Mouse (Mus musculus) embryonic facial prominence, embryonic 10.5 days (tissue): ENCODE results near the gene Tlr9. TPM values are rescaled to one million over a fixed set of nuclear protein-coding genes. Genes with fewer than 3 reads are reported as not detected.
A peak's percentile ranks its signal among the peaks of the same experiment; 100 is the strongest.

Experiments used
- DNase-seq: peaks from one replicate; pipeline ENCODE4 v3.0.0-alpha.2; 2017; ENCODE audit warnings: low spot score
- H3K27ac ChIP-seq: fragments of 300-500 bp; sonication (generic); replicated peaks from 2 replicates; pipeline ENCODE4 v1.5.1; 2016; ENCODE audit warnings: mild to moderate bottlenecking
- H3K27me3 ChIP-seq: fragments of 300-500 bp; sonication (generic); replicated peaks from 2 replicates; pipeline ENCODE4 v1.6.1; 2016; ENCODE audit warnings: low read depth, mild to moderate bottlenecking; ENCODE audit not compliant: poor library complexity, severe bottlenecking
- H3K36me3 ChIP-seq: fragments of 300-500 bp; sonication (generic); replicated peaks from 2 replicates; pipeline ENCODE4 v1.6.1; 2016; ENCODE audit warnings: mild to moderate bottlenecking, moderate library complexity
- H3K4me1 ChIP-seq: fragments of 300-500 bp; sonication (generic); 2 replicates; pipeline ENCODE4 v1.6.1; 2016
- H3K4me3 ChIP-seq: fragments of 300-500 bp; sonication (generic); 2 replicates; pipeline ENCODE4 v1.5.1; 2016; ENCODE audit warnings: mild to moderate bottlenecking, moderate library complexity
- H3K9me3 ChIP-seq: fragments of 300-500 bp; sonication (generic); 2 replicates; pipeline ENCODE4 v1.6.1; 2016; ENCODE audit warnings: mild to moderate bottlenecking
- WGBS: fragments of 180-500 bp; shearing (Covaris S2); methylation state at CpG from one replicate; pipeline ENCODE4 v1.1.7; 2016; 5-methylcytosine and 5-hydroxymethylcytosine counted together
- polyA plus RNA-seq: library from polyadenylated mRNA; unstranded; fragments of >200 nt; fragmentation: Nextera tagmentation; extraction: Ambion mirVana; gene quantifications from 2 replicates; pipeline ENCODE4 v1.2.1, GENCODE M21; 2016

Tlr9 gene
- polyA plus RNA-seq, 1 experiment from 2014 or later = not detected

DNA sequence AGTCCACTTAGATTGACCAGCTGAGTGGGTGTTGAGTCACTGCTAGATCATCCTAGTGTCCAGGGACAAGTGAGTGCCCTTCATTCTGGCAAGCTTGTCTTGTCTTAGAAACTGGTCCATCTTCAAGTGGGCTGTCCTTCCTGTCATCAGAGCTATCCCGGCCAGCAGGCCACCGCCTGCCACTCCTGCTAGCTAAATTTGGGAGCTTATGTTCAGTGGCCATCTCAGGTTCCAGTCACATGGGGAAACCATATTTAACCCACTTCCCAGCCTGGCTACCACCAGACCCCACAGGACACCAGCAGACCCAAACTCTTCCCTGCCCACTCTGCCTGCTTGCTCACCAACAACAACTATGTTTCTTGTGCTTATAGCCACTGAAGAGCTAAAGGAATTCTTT is 15.9 kb upstream of the Tlr9 start:
- DNase-seq = no peak
- H3K9me3 ChIP-seq = no peaks in the 10 kb centered on the region
- H3K4me1 ChIP-seq = peaks cover 43% of the 10 kb centered on the region
- peaks cover 27% of the 10 kb centered on the region for H3K36me3 ChIP-seq
- no peak overlapping the region for H3K27ac ChIP-seq
- H3K27me3 ChIP-seq = no peaks in the 10 kb centered on the region
- 76% methylated on average over 2 of the region's 2 CpGs for WGBS
- H3K4me3 ChIP-seq = no peak overlapping the region

DNA sequence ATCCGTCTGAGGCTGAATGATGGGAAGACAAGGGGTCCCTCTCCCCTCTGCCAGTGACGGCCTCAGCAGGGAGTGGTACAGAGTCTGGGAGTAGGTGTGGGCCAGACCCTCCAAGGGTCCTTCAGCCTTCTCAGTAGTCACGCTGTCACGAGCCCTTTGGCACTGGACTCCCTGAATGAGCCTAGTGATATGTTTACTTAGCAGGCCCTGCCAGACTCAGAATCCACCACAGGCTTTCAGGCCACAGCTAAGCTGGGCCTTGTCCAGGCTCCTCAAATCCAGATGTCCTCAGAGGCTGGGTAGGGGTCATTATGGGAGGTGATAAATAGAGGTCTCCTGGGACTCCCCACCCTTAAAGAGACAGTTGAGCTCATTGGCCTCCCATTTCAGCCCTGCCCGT is 14.2 kb upstream of the Tlr9 start:
- no peaks in the 10 kb centered on the region for H3K27me3 ChIP-seq
- peaks cover 45% of the 10 kb centered on the region for H3K4me1 ChIP-seq
- WGBS = 86% methylated on average over 5 of the region's 5 CpGs
- H3K27ac ChIP-seq = 0 out of 2 replicates have a peak overlapping the region, but pooled peaks have one; percentile 10
- no peak for DNase-seq
- H3K9me3 ChIP-seq = no peaks in the 10 kb centered on the region
- peaks cover 40% of the 10 kb centered on the region for H3K36me3 ChIP-seq
- no peak overlapping the region for H3K4me3 ChIP-seq

DNA sequence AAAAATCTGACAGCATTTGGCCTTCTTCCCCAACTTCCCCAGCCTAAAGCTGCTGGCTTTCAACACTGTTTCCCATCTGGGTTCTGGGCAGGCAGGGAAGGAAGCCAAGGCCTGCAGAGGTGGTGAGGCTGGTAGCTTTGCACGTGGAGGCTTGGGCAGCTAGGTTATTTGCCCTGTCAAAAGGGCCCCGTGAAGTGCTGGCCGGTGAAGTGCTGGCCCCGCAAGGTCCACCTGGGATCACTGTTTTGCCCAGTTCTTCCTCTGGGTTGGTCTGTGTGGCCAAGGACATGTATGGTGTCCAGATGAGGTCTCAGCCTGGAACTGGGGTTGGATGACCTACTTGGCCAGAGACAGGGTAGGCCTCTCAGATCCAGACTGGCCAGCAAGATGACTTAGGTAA is 12.4 kb upstream of the Tlr9 start:
- WGBS = 91% methylated on average over 4 of the region's 4 CpGs
- Histone ChIP-seq H3K4me3 (no peak overlapping the region), H3K36me3 (peaks cover 58% of the 10 kb centered on the region)

DNA sequence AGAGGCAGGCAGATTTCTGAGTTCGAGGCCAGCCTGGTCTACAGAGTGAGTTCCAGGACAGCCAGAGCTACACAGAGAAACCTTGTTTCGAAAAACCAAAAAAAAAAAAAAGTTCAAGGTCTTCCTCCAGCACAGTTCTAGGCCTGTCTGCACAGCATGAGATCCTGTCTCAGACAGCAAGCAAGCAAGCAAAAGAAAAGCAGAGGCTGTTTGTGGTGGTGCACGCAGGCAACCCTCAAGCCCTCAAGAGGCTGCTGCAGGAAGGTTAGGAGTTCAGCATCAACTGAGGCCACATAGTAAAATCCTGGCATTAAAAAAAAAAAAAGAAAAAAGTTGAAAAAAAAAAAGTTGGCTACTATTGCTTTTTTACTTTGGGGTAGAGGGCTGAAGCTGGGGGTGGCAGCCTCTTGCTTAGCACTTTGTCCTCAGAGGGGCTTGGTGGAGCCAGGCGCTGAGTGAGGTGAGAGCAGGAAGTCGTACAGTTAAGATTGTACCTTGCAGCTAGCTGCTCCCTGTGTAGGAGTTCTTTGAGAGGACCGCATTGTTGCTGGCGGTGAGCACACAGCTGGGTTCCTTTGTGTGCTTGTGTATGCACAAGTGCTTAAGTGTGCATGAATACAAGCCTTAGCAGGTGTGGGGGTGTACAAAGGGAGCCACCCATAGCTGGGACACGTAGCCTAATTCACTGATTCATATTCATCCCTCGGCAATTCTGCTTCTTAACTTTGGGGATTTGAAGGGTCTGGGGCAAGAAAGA is 11.4 kb upstream of the Tlr9 start:
- H3K36me3 ChIP-seq = peaks cover 67% of the 10 kb centered on the region
- no peaks in the 10 kb centered on the region for H3K9me3 ChIP-seq
- peak overlapping the region; percentile 51; the same call in 1 of the 2 replicates for H3K4me3 ChIP-seq
- WGBS = 40% methylated on average over 9 of the region's 9 CpGs
- no peaks in the 10 kb centered on the region for H3K27me3 ChIP-seq
- peak overlapping the region; percentile 82 for H3K27ac ChIP-seq
- H3K4me1 ChIP-seq = peaks cover 19% of the 10 kb centered on the region
- no peak for DNase-seq

More for the DNA sequence above, 12.4 kb upstream of the Tlr9 start:
- H3K4me1 ChIP-seq = peaks cover 28% of the 10 kb centered on the region
- no peaks in the 10 kb centered on the region for H3K9me3 ChIP-seq
- H3K27ac ChIP-seq = no peak overlapping the region
- H3K27me3 ChIP-seq = no peaks in the 10 kb centered on the region
- no peak for DNase-seq

DNA sequence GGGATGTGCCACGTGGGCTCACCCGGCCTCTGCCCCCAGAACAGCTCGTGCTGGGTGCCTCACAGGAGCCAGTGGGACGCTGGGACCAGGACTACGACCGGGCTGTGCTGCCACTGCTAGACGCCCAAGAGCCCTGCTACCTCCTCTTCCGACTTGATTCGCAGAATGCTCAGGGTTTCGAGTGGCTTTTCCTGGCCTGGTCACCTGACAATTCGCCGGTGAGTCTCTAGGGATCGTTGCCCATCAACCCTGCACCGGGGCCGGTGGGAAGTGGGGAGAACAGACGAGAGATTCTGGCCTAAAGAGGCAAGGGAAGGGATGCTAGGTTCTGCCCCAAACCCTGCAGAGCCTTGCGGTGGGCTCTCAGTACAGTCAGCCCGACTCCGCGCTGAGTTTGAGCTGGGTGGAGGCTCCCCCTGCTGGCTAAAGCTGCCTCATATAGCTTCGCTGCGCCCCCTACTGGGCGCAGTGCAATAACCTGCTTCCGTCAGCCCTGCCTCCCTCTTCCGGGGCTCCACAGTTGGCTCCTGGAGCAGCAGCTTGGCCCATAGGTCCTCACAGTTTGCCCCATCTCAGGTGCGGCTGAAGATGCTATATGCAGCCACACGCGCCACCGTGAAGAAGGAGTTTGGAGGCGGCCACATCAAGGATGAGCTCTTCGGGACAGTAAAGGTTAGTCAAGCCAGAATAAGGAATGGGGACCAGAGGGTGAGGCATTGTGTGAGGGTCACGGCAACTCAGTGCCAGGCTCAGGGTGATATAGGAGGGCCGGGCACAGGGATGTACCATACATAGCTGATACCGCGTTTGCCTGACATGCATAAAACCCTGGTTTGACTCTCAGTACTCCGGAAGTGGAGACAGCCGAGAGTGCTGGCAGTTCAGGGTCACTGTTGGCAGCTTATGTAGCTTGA is 10.5 kb upstream of the Tlr9 start:
- peak overlapping the region; percentile 82 for H3K27ac ChIP-seq
- no peaks in the 10 kb centered on the region for H3K27me3 ChIP-seq
- peak; percentile 92 for DNase-seq
- peaks cover 15% of the 10 kb centered on the region for H3K4me1 ChIP-seq
- peak overlapping the region; percentile 51 for H3K4me3 ChIP-seq
- peaks cover 64% of the 10 kb centered on the region for H3K36me3 ChIP-seq
- H3K9me3 ChIP-seq = no peaks in the 10 kb centered on the region
- WGBS = 18% methylated on average over 37 of the region's 37 CpGs

DNA sequence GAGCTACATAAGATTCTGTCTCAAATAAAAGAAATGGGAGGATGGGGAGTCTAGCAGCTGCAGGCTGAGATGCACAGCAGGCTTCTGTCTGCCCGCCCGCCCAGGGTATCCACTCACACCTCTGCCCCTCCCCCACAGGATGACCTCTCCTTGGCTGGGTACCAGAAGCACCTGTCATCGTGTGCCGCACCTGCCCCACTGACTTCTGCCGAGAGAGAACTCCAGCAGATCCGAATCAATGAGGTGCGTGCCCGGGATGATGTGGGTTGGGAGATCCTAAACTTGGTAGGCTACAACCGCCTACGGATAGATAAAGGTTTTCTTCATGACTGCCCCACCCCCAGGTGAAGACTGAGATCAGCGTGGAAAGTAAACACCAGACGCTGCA is 9.8 kb upstream of the Tlr9 start:
- WGBS = 87% methylated on average over 12 of the region's 12 CpGs
- H3K36me3 ChIP-seq = peaks cover 62% of the 10 kb centered on the region
- DNase-seq = no peak
- peak overlapping the region; percentile 51; the same call in 1 of the 2 replicates for H3K4me3 ChIP-seq
- no peak overlapping the region for H3K27ac ChIP-seq
- H3K9me3 ChIP-seq = no peaks in the 10 kb centered on the region
- H3K27me3 ChIP-seq = no peaks in the 10 kb centered on the region
- H3K4me1 ChIP-seq = peaks cover 15% of the 10 kb centered on the region

DNA sequence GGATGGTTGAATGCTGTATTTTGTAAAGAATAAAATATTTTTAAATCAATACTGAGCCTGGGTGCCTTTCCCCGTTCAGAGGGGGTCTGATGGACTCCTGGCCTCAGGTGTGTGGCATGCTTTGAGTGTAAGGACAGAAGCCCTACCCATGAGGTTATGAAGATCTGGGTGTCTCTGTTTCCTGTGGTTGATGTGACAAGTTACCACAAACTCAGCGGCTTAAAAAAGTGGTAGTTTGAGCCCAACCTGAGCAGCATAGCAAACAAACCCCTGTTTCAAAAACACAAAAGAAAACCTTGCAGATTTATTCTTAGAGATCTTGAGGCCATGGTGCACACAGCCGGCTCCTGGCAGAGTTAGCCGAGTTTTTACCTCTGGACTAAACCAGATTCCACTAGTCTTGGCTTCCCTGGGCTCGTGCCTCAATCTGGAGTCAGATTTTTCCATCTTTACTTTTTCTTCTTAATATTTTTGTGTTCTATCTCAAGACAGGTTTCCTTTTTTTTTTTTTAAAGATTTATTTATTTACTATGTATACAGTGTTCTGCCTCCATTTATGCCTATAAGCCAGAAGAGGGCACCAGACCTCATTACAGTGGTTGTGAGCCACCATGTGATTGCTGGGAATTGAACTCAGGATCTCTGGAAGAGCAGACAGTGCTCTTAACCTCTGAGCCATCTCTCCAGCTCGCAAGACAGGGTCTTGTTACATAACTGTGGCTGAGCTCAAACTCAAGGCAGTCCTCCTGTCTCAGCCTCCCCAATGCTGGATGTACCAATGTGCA is 6.9 kb upstream of the Tlr9 start:
- Histone ChIP-seq H3K9me3 (no peaks in the 10 kb centered on the region), H3K36me3 (peaks cover 40% of the 10 kb centered on the region), H3K4me3 (no peak overlapping the region), H3K4me1 (peaks cover 15% of the 10 kb centered on the region), H3K27ac (no peak overlapping the region), H3K27me3 (no peaks in the 10 kb centered on the region)
- no peak for DNase-seq
- 86% methylated on average over 6 of the region's 6 CpGs for WGBS

DNA sequence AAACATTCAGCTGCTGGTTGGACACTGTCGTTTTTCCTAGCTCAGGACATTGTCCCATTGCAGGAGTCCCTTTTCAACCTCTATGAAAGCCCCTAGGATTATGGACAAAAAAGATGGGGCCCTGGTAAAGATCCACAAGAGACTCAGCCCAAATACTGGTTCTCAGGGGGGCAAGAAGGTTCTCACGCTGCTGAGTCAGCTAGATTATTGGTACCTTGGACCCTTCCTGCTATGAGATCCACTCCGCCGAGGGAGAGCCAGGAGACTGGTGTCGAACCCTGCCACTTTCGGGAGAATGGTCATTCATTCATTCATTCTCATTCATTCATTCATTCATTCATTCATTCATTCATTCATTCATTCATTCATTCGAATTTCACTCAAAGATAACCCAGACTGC is 5.4 kb upstream of the Tlr9 start:
- H3K4me3 ChIP-seq = no peak overlapping the region
- H3K4me1 ChIP-seq = peaks cover 4% of the 10 kb centered on the region
- no peak overlapping the region for H3K27ac ChIP-seq
- H3K9me3 ChIP-seq = no peaks in the 10 kb centered on the region
- H3K36me3 ChIP-seq = peaks cover 40% of the 10 kb centered on the region
- no peaks in the 10 kb centered on the region for H3K27me3 ChIP-seq
- DNase-seq = no peak
- WGBS = 88% methylated on average over 7 of the region's 7 CpGs

DNA sequence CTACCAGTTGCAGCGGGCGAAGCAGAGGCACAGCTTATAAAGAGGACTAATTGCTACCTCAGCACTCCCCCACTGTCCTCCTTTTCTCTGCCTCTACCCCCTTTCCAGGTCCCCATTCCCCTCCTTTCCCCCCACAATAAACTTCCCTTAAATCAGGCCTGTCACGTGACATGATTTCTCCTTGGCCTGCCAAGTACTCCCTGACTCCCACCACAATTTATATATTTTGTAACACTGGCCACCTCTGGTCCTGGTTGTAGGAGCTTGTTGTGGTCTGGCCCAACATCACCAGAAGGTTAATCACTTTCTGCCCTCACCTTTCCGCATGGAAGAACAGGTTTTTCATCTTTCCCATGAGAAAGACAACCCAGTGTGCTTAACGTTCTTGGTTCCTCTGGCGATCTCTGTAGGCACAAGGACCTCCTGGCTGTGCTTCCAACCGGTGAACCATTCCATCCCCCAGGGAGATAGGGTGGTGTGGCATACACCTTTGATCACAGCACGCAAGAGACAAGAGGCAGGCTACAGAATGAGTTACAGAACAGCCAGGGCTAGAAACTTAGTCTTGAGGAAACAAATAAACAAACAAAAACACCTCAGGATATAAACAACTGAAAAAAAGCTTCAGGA is 1.4 kb upstream of the Tlr9 start:
- no peak for DNase-seq
- Histone ChIP-seq H3K4me3 (no peak overlapping the region), H3K9me3 (no peaks in the 10 kb centered on the region), H3K4me1 (peaks cover 5% of the 10 kb centered on the region), H3K36me3 (0 out of 2 replicates have a peak, but pooled peaks cover under 1% of the 10 kb centered on the region), H3K27me3 (peaks cover 24% of the 10 kb centered on the region), H3K27ac (no peak overlapping the region)
- WGBS = 73% methylated on average over 8 of the region's 8 CpGs

DNA sequence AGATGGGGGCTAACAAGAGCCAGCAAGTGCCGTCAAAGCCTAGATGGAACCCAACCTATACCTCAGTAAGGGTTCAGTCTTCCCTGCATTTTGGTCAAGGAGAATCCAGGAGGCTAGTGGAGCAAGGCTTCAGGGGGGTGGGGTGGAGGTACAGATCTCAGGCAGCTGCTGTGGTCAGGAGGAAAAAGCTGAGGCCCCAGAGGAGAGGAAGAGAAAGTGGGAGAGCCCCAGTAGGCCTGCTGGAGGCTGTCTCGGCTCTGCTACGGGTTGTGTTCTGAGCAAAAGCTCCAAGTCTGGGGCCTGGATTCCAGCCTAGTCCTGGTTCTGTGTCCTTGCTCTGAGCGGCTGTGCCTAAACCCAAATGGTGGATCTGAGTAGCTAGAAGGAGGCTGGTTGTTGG is 596 bp downstream of the Tlr9 start:
- WGBS = 91% methylated on average over 4 of the region's 4 CpGs
- Histone ChIP-seq H3K4me3 (no peak overlapping the region), H3K9me3 (no peaks in the 10 kb centered on the region), H3K27me3 (peaks cover 39% of the 10 kb centered on the region), H3K27ac (no peak overlapping the region), H3K36me3 (no peaks in the 10 kb centered on the region), H3K4me1 (peaks cover 16% of the 10 kb centered on the region)
- DNase-seq = no peak

DNA sequence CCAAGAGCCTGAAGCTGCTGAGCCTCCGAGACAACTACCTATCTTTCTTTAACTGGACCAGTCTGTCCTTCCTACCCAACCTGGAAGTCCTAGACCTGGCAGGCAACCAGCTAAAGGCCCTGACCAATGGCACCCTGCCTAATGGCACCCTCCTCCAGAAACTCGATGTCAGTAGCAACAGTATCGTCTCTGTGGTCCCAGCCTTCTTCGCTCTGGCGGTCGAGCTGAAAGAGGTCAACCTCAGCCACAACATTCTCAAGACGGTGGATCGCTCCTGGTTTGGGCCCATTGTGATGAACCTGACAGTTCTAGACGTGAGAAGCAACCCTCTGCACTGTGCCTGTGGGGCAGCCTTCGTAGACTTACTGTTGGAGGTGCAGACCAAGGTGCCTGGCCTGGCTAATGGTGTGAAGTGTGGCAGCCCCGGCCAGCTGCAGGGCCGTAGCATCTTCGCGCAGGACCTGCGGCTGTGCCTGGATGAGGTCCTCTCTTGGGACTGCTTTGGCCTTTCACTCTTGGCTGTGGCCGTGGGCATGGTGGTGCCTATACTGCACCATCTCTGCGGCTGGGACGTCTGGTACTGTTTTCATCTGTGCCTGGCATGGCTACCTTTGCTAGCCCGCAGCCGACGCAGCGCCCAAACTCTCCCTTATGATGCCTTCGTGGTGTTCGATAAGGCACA is 3.2 kb downstream of the Tlr9 start:
- peaks cover 39% of the 10 kb centered on the region for H3K27me3 ChIP-seq
- 61% methylated on average over 24 of the region's 24 CpGs for WGBS
- H3K27ac ChIP-seq = peak overlapping the region; percentile 67
- DNase-seq = no peak
- H3K9me3 ChIP-seq = no peaks in the 10 kb centered on the region
- H3K4me3 ChIP-seq = peak overlapping the region; percentile 57
- H3K4me1 ChIP-seq = peaks cover 20% of the 10 kb centered on the region
- no peaks in the 10 kb centered on the region for H3K36me3 ChIP-seq
